In the genomic region with DNA sequence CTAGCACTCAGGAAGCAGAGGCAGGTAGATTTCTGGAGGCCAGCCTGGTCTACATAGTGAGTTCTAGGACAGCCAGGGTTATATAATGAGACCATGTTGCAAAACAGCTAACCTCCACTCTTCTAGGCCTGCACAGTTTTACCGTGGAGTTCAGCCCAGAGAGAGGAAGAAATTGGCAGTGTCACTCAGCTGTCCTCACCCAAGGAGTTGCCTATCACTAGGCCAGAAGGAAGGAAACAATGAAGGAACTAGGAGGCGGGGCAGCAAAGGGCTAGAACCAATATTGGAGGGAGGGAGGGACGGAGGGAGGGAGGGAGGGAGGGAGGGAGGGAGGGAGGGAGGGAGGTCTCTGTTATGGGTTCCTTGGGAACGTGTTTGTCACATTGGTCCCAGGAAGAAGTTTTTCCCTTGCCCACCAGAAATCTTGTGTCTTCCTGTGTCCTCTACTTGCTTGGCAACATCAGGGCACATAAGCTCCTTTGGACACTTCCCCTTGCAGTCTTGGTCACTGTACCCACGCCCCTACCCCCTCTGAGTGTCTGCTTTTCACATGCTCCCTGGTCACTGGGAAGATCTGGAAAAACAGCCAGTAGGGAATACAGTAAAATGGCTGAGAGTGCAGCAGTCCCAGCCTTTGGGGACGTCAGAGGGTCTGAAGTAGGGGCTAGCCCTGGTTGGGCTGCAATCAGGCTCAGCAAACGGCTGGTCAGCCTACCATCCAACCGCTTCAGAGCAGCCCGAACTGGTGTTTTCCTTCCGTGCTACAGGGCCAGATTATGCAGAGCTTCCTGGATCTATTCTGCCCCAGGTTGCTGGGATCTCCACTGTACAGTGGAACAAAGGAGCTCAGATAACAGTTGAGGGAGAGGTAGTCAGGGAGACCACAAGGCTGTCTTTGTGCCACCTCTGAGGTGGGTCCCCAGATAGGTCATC, we compare ENCODE assay signal across 8 mouse cellular contexts. TPM values are rescaled to one million over a fixed set of nuclear protein-coding genes. Genes with fewer than 3 reads are reported as not detected.
A peak's percentile ranks its signal among the peaks of the same experiment; 100 is the strongest.
DNase-seq lines count a peak whose midpoint lies in the region; ATAC-seq and TF ChIP-seq lines count a peak whose summit lies in the region.

No protein-coding gene starts in this region.

- no peaks in the 10 kb centered on the region; the same call in 1 of the 2 replicates for H3K36me3 ChIP-seq in hindbrain, embryonic 12.5 days
- no peaks in the 10 kb centered on the region for H3K36me3 ChIP-seq in hindbrain, embryonic 16.5 days (ENCODE audit: control insufficient read depth, insufficient read depth, low read length)
- H3K36me3 ChIP-seq in G1E (replicated peaks) = peaks cover 54% of the 10 kb centered on the region
- H3K36me3 ChIP-seq in heart, embryonic 15.5 days = no peaks in the 10 kb centered on the region

- TF ChIP-seq CTCF in G1E (IDR thresholded peaks at IDR 0.05; ENCODE audit: low read depth, low read length) = no peak

- no peak overlapping the region for H3K4me3 ChIP-seq in hindbrain, embryonic 12.5 days
- no peak overlapping the region for H3K4me3 ChIP-seq in hindbrain, embryonic 16.5 days (ENCODE audit: low read length)
- H3K4me3 ChIP-seq in G1E (ENCODE audit: low read depth, low read length) = peak overlapping the region; percentile 71
- H3K4me3 ChIP-seq in heart, embryonic 15.5 days = peak overlapping the region; percentile 22

- WGBS in hindbrain, embryonic 12.5 days = 61% methylated on average over 8 of the region's 10 CpGs
- WGBS in hindbrain, embryonic 16.5 days = 69% methylated on average over 9 of the region's 10 CpGs
- 28% methylated on average over 8 of the region's 10 CpGs for WGBS in heart, embryonic 15.5 days

- ATAC-seq in hindbrain, embryonic 12.5 days (ENCODE audit: low FRiP score) = 0 out of 2 replicates have a peak, but pooled peaks have one; percentile 15
- no peak for ATAC-seq in hindbrain, embryonic 16.5 days
- ATAC-seq in G1E (ENCODE audit: extremely low read depth, insufficient number of reproducible peaks, low FRiP score, poor library complexity, severe bottlenecking) = peak; percentile 41; the same call in 1 of the 2 replicates
- ATAC-seq in heart, embryonic 15.5 days (replicated peaks; ENCODE audit: insufficient number of reproducible peaks, insufficient read depth, low FRiP score, low read depth) = peak; percentile 21; the same call in 1 of the 2 replicates
- no peak for ATAC-seq in cerebellum, adult (ENCODE audit: insufficient number of reproducible peaks, low FRiP score, low TSS enrichment)

- peak overlapping the region; percentile 40; the same call in 1 of the 2 replicates for H3K27ac ChIP-seq in hindbrain, embryonic 12.5 days
- H3K27ac ChIP-seq in hindbrain, embryonic 16.5 days (ENCODE audit: low read depth, low read length) = no peak overlapping the region
- H3K27ac ChIP-seq in heart, embryonic 15.5 days = peak overlapping the region; percentile 62

- H3K27me3 ChIP-seq in hindbrain, embryonic 12.5 days = no peaks in the 10 kb centered on the region
- no peaks in the 10 kb centered on the region for H3K27me3 ChIP-seq in hindbrain, embryonic 16.5 days (replicated peaks; ENCODE audit: control insufficient read depth, insufficient read depth, low read length)
- H3K27me3 ChIP-seq in G1E (ENCODE audit: insufficient read depth, low read length) = no peaks in the 10 kb centered on the region
- H3K27me3 ChIP-seq in heart, embryonic 15.5 days = no peaks in the 10 kb centered on the region

- peaks cover 54% of the 10 kb centered on the region for H3K4me1 ChIP-seq in hindbrain, embryonic 12.5 days
- peaks cover 33% of the 10 kb centered on the region for H3K4me1 ChIP-seq in hindbrain, embryonic 16.5 days (ENCODE audit: control insufficient read depth, insufficient read depth, low read depth, low read length)
- H3K4me1 ChIP-seq in G1E (ENCODE audit: insufficient read depth, low read depth, low read length) = peaks cover 66% of the 10 kb centered on the region
- peaks cover 76% of the 10 kb centered on the region for H3K4me1 ChIP-seq in heart, embryonic 15.5 days (replicated peaks)

- H3K4me2 ChIP-seq in hindbrain, embryonic 12.5 days (replicated peaks) = no peak overlapping the region
- no peak overlapping the region for H3K4me2 ChIP-seq in hindbrain, embryonic 16.5 days (ENCODE audit: low read length)
- H3K4me2 ChIP-seq in heart, embryonic 15.5 days = peak overlapping the region; percentile 46

- H3K9ac ChIP-seq in hindbrain, embryonic 12.5 days = no peak overlapping the region
- no peak overlapping the region for H3K9ac ChIP-seq in hindbrain, embryonic 16.5 days (ENCODE audit: low read depth, low read length)
- H3K9ac ChIP-seq in heart, embryonic 15.5 days = peak overlapping the region; percentile 23; the same call in 1 of the 2 replicates

- H3K9me3 ChIP-seq in hindbrain, embryonic 12.5 days (replicated peaks) = no peaks in the 10 kb centered on the region
- H3K9me3 ChIP-seq in hindbrain, embryonic 16.5 days (ENCODE audit: control insufficient read depth, low read length) = no peaks in the 10 kb centered on the region
- H3K9me3 ChIP-seq in G1E (replicated peaks) = no peaks in the 10 kb centered on the region
- H3K9me3 ChIP-seq in heart, embryonic 15.5 days (replicated peaks) = no peaks in the 10 kb centered on the region

- DNase-seq in G1E (ENCODE audit: low spot score) = peak; percentile 52
- peak; percentile 52 for DNase-seq in lung, postnatal 10 days
- DNase-seq in cerebellum, postnatal 14 days = no peak
- DNase-seq in left cerebral cortex, adult 8-10 months (ENCODE audit: low spot score in 2 of 2) = no peak

RNA-seq across cellular contexts. Expression of a gene that starts 45.4 kb away (rescaled TPM):
- 122 and 144 TPM in 2 replicates for polyA plus RNA-seq in hindbrain, embryonic 12.5 days (2016; fragmentation: Nextera tagmentation; extraction: Ambion mirVana)
- polyA plus RNA-seq in hindbrain, embryonic 16.5 days (2015; fragmentation: Nextera tagmentation; extraction: Ambion mirVana) = 46.9 and 52.0 TPM in 2 replicates
- total RNA-seq in G1E (2014; fragmentation: Nextera tagmentation) (not detected in 2 replicates), G1E (2017) (1.3 TPM in 1 of 2 replicates, not detected in the other)
- 0.43 and 0.44 TPM in 2 replicates for polyA plus RNA-seq in G1E (2012)
- polyA plus RNA-seq in heart, embryonic 15.5 days (2015; fragmentation: Nextera tagmentation; extraction: Ambion mirVana) = 1,553 and 1,598 TPM in 2 replicates
- 10 to 100 TPM; 13.8 to 20.5 (median 16.5) TPM for total RNA-seq in left cerebral cortex, adult 8-10 months (2022)

Comparison
In these comparisons a context has a peak if more than half of its experiments do, and no peak if none do; other contexts are left out.
1. ATAC-seq: peak in hindbrain, embryonic 12.5 days (single experiment), G1E (single experiment) and heart, embryonic 15.5 days (single experiment); none in hindbrain, embryonic 16.5 days (single experiment) and cerebellum, adult (single experiment).
2. H3K4me3 ChIP-seq: peak in G1E (single experiment) and heart, embryonic 15.5 days (single experiment); none in hindbrain, embryonic 12.5 days (single experiment) and hindbrain, embryonic 16.5 days (single experiment).
3. DNase-seq: peak in G1E (single experiment) and lung, postnatal 10 days (single experiment); none in cerebellum, postnatal 14 days (0 of 2) and left cerebral cortex, adult 8-10 months (0 of 2).
4. RNA of a gene that starts 45.4 kb away (polyA plus RNA-seq): 1,553 to 1,598 TPM in heart, embryonic 15.5 days, 122 to 144 TPM in hindbrain, embryonic 12.5 days and 46.9 to 52.0 TPM in hindbrain, embryonic 16.5 days; 0.43 to 0.44 TPM in G1E; every median in the first group is over 10 times any median in the second.